Mouse (Mus musculus) liver, embryonic 11.5 days (tissue): ENCODE measurements around the gene Slc44a3. TPM values are rescaled to one million over a fixed set of nuclear protein-coding genes. Genes with fewer than 3 reads are reported as not detected.

ENCODE experiments used
- ATAC-seq: fragments of 200-750 bp; cut with Nextera tagmentation; replicated peaks from 2 replicates; pipeline ENCODE4 v1.8.0; 2017; ENCODE audit warnings: moderate number of reproducible peaks, mild to moderate bottlenecking, moderate TSS enrichment, moderate library complexity; ENCODE audit not compliant: low FRiP score
- DNase-seq: peaks from one replicate; pipeline ENCODE4 v3.0.0-alpha.2; 2017; ENCODE audit warnings: low spot score
- H3K27ac ChIP-seq: fragments of 300-500 bp; sonication (generic); 2 replicates; pipeline ENCODE4 v1.5.1; 2014; ENCODE audit warnings: mild to moderate bottlenecking, low read depth, low read length, control low read depth
- H3K27me3 ChIP-seq: fragments of 300-500 bp; sonication (generic); replicated peaks from 2 replicates; pipeline ENCODE4 v1.6.1; 2014; ENCODE audit warnings: low read length, mixed read lengths; ENCODE audit not compliant: control insufficient read depth, insufficient read depth
- H3K36me3 ChIP-seq: fragments of 300-500 bp; sonication (generic); 2 replicates; pipeline ENCODE4 v1.6.1; 2014; ENCODE audit warnings: mild to moderate bottlenecking, low read length, moderate library complexity, mixed read lengths; ENCODE audit not compliant: control insufficient read depth, insufficient read depth
- H3K4me1 ChIP-seq: fragments of 300-500 bp; sonication (generic); replicated peaks from 2 replicates; pipeline ENCODE4 v1.6.1; 2014; ENCODE audit warnings: low read length, mixed read lengths; ENCODE audit not compliant: control insufficient read depth, insufficient read depth
- H3K4me2 ChIP-seq: fragments of 300-500 bp; sonication (generic); 2 replicates; pipeline ENCODE4 v1.6.1; 2014; ENCODE audit warnings: mild to moderate bottlenecking, control low read depth, moderate library complexity
- H3K4me3 ChIP-seq: fragments of 300-500 bp; sonication (generic); 2 replicates; pipeline ENCODE4 v1.5.1; 2014; ENCODE audit warnings: low read depth, low read length, control low read depth
- H3K9ac ChIP-seq: fragments of 300-500 bp; sonication (generic); 2 replicates; pipeline ENCODE4 v1.6.1; 2014; ENCODE audit warnings: low read depth, low read length, control low read depth
- H3K9me3 ChIP-seq: fragments of 300-500 bp; sonication (generic); 2 replicates; pipeline ENCODE4 v1.6.1; 2016; ENCODE audit warnings: low read length, inconsistent platforms, mixed read lengths; ENCODE audit not compliant: control insufficient read depth
- WGBS: fragments of 180-500 bp; shearing (Covaris S2); extraction: QIAGEN DNeasy Blood & Tissue Kit; methylation state at CpG from one replicate; pipeline ENCODE4 v1.1.7; 2014; 5-methylcytosine and 5-hydroxymethylcytosine counted together
- polyA plus RNA-seq: library from polyadenylated mRNA; unstranded; fragments of >200 nt; fragmentation: Nextera tagmentation; extraction: Ambion mirVana; gene quantifications from 2 replicates; pipeline ENCODE4 v1.2.1, GENCODE M21; 2014

Slc44a3 gene
- polyA plus RNA-seq, 1 experiment from 2014 or later, result 1.7 TPM

- WGBS, result 79% methylated on average over 7 of the region's 7 CpGs
- no peak for ATAC-seq
- Histone ChIP-seq H3K4me3 (no peak overlapping the region), H3K27ac (no peak overlapping the region), H3K4me1 (peaks cover 9% of the 10 kb centered on the region; the same call in 1 of the 2 replicates), H3K9ac (no peak overlapping the region), H3K9me3 (no peaks in the 10 kb centered on the region), H3K27me3 (no peaks in the 10 kb centered on the region), H3K36me3 (no peaks in the 10 kb centered on the region), H3K4me2 (no peak overlapping the region)
- DNase-seq, result no peak
These were observed 41.7 kb upstream of the Slc44a3 start for GRCm38 (mm10) chr3:121573858-121574257.

- Histone ChIP-seq H3K9me3 (no peaks in the 10 kb centered on the region), H3K36me3 (no peaks in the 10 kb centered on the region), H3K4me3 (no peak overlapping the region), H3K27me3 (no peaks in the 10 kb centered on the region), H3K27ac (no peak overlapping the region), H3K4me1 (no peaks in the 10 kb centered on the region), H3K4me2 (no peak overlapping the region), H3K9ac (no peak overlapping the region)
- WGBS, result 56% methylated on average over 4 of the region's 4 CpGs
- ATAC-seq (no peak), DNase-seq (no peak)
These were observed 39.3 kb upstream of the Slc44a3 start for GRCm38 (mm10) chr3:121571491-121571890.

GRCm38 (mm10) chr3:121570623-121571022 lies 38.4 kb upstream of the Slc44a3 start:
- H3K27ac ChIP-seq, result no peak overlapping the region
- no peaks in the 10 kb centered on the region for H3K4me1 ChIP-seq
- H3K36me3 ChIP-seq, result no peaks in the 10 kb centered on the region
- H3K27me3 ChIP-seq, result no peaks in the 10 kb centered on the region
- no peak overlapping the region for H3K4me3 ChIP-seq
- ATAC-seq, result no peak
- H3K4me2 ChIP-seq, result no peak overlapping the region
- no peak overlapping the region for H3K9ac ChIP-seq
- no peaks in the 10 kb centered on the region for H3K9me3 ChIP-seq
- 72% methylated on average over 11 of the region's 11 CpGs for WGBS
- DNase-seq, result no peak

- 80% methylated on average over 5 of the region's 5 CpGs for WGBS
- Histone ChIP-seq H3K4me2 (no peak overlapping the region), H3K9ac (no peak overlapping the region), H3K36me3 (no peaks in the 10 kb centered on the region), H3K27ac (no peak overlapping the region), H3K4me1 (no peaks in the 10 kb centered on the region), H3K4me3 (no peak overlapping the region), H3K27me3 (no peaks in the 10 kb centered on the region), H3K9me3 (no peaks in the 10 kb centered on the region)
- ATAC-seq (no peak), DNase-seq (no peak)
These were observed 37.6 kb upstream of the Slc44a3 start for GRCm38 (mm10) chr3:121569767-121570166.

DNA sequence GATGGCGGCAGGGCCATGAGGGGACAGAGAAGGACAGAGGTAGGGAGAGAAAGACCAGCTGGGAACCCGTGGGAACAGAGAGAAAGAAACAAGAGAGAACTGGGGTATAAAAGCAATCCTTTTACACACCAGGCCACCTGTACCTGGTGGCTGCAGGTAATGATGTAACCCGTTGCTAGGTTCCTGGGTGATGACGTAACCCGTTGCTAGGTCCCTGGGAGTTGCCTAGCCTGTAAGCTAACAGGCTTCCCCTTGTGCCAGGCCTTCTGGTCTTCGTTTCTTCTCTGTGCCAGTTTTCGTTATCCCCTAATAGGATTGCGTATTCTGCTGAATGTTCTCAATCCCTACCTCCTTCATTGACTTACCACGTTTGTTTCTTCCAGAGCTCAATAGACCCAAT lies 36.8 kb upstream of the Slc44a3 start:
- Histone ChIP-seq H3K4me3 (no peak overlapping the region), H3K4me2 (no peak overlapping the region), H3K9ac (no peak overlapping the region), H3K9me3 (no peaks in the 10 kb centered on the region), H3K27me3 (no peaks in the 10 kb centered on the region), H3K4me1 (no peaks in the 10 kb centered on the region), H3K27ac (no peak overlapping the region), H3K36me3 (no peaks in the 10 kb centered on the region)
- 87% methylated on average over 9 of the region's 9 CpGs for WGBS
- DNase-seq (no peak), ATAC-seq (no peak)

GRCm38 (mm10) chr3:121567904-121568303 lies 35.7 kb upstream of the Slc44a3 start:
- H3K4me2 ChIP-seq, result no peak overlapping the region
- H3K27ac ChIP-seq, result no peak overlapping the region
- no peaks in the 10 kb centered on the region for H3K4me1 ChIP-seq
- no peaks in the 10 kb centered on the region for H3K9me3 ChIP-seq
- no peaks in the 10 kb centered on the region for H3K27me3 ChIP-seq
- no peak overlapping the region for H3K4me3 ChIP-seq
- ATAC-seq (no peak), DNase-seq (no peak)
- no peak overlapping the region for H3K9ac ChIP-seq
- H3K36me3 ChIP-seq, result no peaks in the 10 kb centered on the region
- WGBS, result 79% methylated on average over 9 of the region's 9 CpGs

DNA sequence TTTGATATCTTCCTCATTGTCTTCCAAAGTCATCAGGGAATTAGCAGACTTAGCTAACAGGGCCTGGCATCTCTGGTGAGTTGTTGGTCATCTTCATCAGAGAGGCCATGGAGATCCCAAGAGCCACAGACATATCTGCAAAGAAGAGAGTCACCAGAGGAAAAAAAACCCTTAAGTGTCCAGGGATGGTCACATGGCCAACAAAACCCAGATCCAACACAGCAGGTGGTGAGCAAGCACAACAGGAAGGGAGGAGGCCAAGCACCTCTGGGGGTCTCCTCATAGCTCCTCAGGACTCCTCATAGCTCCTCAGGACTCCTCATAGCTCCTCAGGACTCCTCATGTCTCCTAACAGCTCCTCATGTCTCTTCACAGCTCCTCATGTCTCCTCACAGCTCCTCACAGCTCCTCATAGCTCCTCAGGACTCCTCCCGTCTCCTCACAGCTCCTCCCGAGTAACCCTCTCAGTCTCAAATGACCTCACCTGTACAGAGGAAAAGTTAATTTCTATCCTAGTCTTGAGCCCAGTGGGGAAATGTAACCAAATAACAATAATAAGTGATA lies 35.2 kb upstream of the Slc44a3 start:
- DNase-seq, result no peak
- 88% methylated on average over 2 of the region's 2 CpGs for WGBS
- no peak overlapping the region for H3K9ac ChIP-seq
- no peak overlapping the region for H3K4me3 ChIP-seq
- no peaks in the 10 kb centered on the region for H3K27me3 ChIP-seq
- no peaks in the 10 kb centered on the region for H3K9me3 ChIP-seq
- H3K27ac ChIP-seq, result no peak overlapping the region
- ATAC-seq, result no peak
- no peak overlapping the region for H3K4me2 ChIP-seq
- H3K4me1 ChIP-seq, result no peaks in the 10 kb centered on the region
- H3K36me3 ChIP-seq, result no peaks in the 10 kb centered on the region

- ATAC-seq (no peak), DNase-seq (no peak)
- Histone ChIP-seq H3K27ac (no peak overlapping the region), H3K27me3 (no peaks in the 10 kb centered on the region), H3K36me3 (no peaks in the 10 kb centered on the region), H3K9me3 (no peaks in the 10 kb centered on the region), H3K4me3 (no peak overlapping the region), H3K9ac (no peak overlapping the region), H3K4me1 (no peaks in the 10 kb centered on the region), H3K4me2 (no peak overlapping the region)
- 79% methylated on average over 4 of the region's 4 CpGs for WGBS
These were observed 34.7 kb upstream of the Slc44a3 start for GRCm38 (mm10) chr3:121566901-121567300.

GRCm38 (mm10) chr3:121561803-121562202 lies 29.6 kb upstream of the Slc44a3 start:
- 73% methylated on average over 3 of the region's 3 CpGs for WGBS
- H3K9ac ChIP-seq, result no peak overlapping the region
- H3K4me3 ChIP-seq, result no peak overlapping the region
- DNase-seq (no peak), ATAC-seq (no peak)
- H3K4me2 ChIP-seq, result no peak overlapping the region
- no peaks in the 10 kb centered on the region for H3K9me3 ChIP-seq
- no peaks in the 10 kb centered on the region for H3K27me3 ChIP-seq
- no peak overlapping the region for H3K27ac ChIP-seq
- H3K36me3 ChIP-seq, result no peaks in the 10 kb centered on the region
- peaks cover under 1% of the 10 kb centered on the region; the same call in 1 of the 2 replicates for H3K4me1 ChIP-seq
